Mouse (Mus musculus) liver, adult 2 months (tissue): Measurements from ENCODE around the gene Atp10a. TPM values are rescaled to one million over a fixed set of nuclear protein-coding genes. Genes with fewer than 3 reads are reported as not detected.

ENCODE experiments used
- DNase-seq: peaks from one replicate; pipeline ENCODE4 v3.0.0-alpha.2; 2011; ENCODE audit warnings: low read depth, low spot score; ENCODE audit errors: extremely low read depth
- H3K27ac ChIP-seq: fragments of 200-500 bp; replicated peaks from 2 replicates; pipeline ENCODE4 v1.5.1; 2012; ENCODE audit warnings: low read depth, mild to moderate bottlenecking, control low read depth, inconsistent platforms, low read length; ENCODE audit not compliant: insufficient read depth
- H3K27me3 ChIP-seq: fragments of 200-500 bp; 2 replicates; pipeline ENCODE4 v1.6.1; 2012; ENCODE audit warnings: mild to moderate bottlenecking, moderate library complexity, low read length, inconsistent platforms; ENCODE audit not compliant: control insufficient read depth, insufficient read depth
- H3K36me3 ChIP-seq: fragments of 200-500 bp; 2 replicates; pipeline ENCODE4 v1.6.1; 2012; ENCODE audit warnings: low read length, inconsistent platforms; ENCODE audit not compliant: control insufficient read depth, insufficient read depth
- H3K4me1 ChIP-seq: fragments of 200-500 bp; 2 replicates; pipeline ENCODE4 v1.6.1; 2011; ENCODE audit warnings: low read length; ENCODE audit not compliant: control insufficient read depth, insufficient read depth
- H3K4me3 ChIP-seq: fragments of 200-500 bp; 2 replicates; pipeline ENCODE4 v1.5.1; 2011; ENCODE audit warnings: low read depth, mild to moderate bottlenecking, control low read depth, low read length, moderate library complexity; ENCODE audit not compliant: insufficient read depth
- H3K79me2 ChIP-seq: fragments of 200-500 bp; 2 replicates; pipeline ENCODE4 v1.6.1; 2012; ENCODE audit warnings: inconsistent platforms, mild to moderate bottlenecking, low read length, moderate library complexity; ENCODE audit not compliant: control insufficient read depth, insufficient read depth
- H3K9ac ChIP-seq: fragments of 200-500 bp; 2 replicates; pipeline ENCODE4 v1.6.1; 2012; ENCODE audit warnings: low read depth, mild to moderate bottlenecking, control low read depth, inconsistent platforms, low read length
- CTCF ChIP-seq: fragments of 200-500 bp; IDR thresholded peaks from 2 replicates; pipeline ENCODE4 v1.5.1; 2011; ENCODE audit warnings: low read depth, low read length, control low read depth
- POLR2A ChIP-seq: fragments of 200-500 bp; IDR thresholded peaks from 2 replicates; pipeline ENCODE4 v1.6.1; 2011; ENCODE audit warnings: low read length, control low read depth; ENCODE audit not compliant: insufficient read depth; ENCODE audit errors: extremely low read depth
- WGBS: fragments of 180-500 bp; shearing (Covaris S2); methylation state at CpG from one replicate; pipeline ENCODE4 v1.1.7; 2018; 5-methylcytosine and 5-hydroxymethylcytosine counted together
- polyA plus RNA-seq: library from polyadenylated mRNA; depleted of rRNA; stranded (reverse); fragments of >200 nt; gene quantifications from 2 replicates; pipeline ENCODE4 v1.2.3, GENCODE M21; 2012
- total RNA-seq: library from RNA; depleted of rRNA; stranded (reverse); fragments of >200 nt; gene quantifications from 2 replicates; pipeline ENCODE4 v1.2.3, GENCODE M21; 2014

Atp10a gene
- total and polyA plus RNA-seq, 2 experiments, result 0.35 to 0.46 TPM

DNA sequence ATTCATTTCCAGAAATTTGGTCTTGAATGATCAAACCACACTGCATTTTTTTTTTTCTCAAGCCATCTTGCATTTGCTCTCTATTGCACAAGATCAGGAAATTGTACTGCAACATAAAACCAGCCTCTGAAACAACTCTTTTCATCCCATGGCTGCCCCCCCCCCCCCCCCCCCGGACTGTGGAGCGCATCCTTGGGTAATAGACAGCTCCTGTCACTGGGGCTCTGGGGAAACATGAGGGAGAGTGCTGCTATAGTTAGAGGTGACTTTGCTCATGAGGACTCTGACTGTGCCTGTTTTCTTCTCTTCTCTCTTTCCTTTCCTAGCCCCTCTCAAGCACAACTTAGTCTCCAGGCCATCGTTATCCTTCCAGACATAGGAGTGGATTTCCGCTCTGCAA lies 131.6 kb downstream of the Atp10a start:
- Histone ChIP-seq H3K36me3 (no peaks in the 10 kb centered on the region), H3K27ac (no peak overlapping the region), H3K27me3 (no peaks in the 10 kb centered on the region), H3K9ac (no peak overlapping the region), H3K79me2 (no peaks in the 10 kb centered on the region), H3K4me3 (no peak overlapping the region), H3K4me1 (no peaks in the 10 kb centered on the region)
- no peak for DNase-seq
- TF ChIP-seq POLR2A (no peak), CTCF (no peak)
- 88% methylated on average over 4 of the region's 4 CpGs for WGBS

DNA sequence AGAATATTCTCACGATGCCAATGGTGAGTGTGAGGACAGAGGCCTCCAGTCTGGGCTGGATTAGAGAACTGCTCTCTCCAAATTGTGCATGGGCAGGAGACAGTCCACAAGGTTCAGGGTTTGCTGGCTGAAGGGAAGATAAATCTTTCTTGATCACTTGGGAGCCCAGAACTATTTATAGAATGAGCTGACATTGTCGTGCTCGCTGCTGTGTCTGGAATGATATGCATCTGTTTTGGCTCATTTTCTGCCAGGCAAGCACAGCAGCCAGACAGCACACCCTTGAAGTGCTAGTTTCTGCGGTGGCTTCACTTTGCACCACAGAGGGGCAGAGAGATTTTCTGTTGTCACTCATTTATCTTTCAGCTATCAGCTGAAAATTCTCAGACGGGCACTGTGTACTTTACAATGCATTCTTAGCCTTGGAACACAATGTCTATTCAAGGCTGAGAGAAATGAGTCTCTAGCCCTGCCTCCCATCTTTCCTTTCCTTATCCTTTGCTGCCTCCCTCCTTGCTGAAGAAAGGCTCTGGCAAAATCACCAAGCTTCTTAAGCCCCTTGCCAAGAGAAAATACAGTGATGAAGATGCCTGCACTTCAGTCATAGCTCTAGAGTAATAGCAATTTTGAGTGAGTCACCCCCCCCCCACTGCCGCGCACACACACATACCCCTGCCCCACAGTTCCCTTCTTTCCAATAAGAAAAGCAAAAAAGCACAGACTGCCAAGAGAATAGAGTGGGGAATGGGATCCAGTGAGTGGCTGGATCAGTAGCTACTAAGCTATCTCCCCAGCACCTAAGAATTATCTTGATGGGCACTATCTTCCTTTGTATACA lies 132.7 kb downstream of the Atp10a start:
- Histone ChIP-seq H3K27ac (no peak overlapping the region), H3K27me3 (no peaks in the 10 kb centered on the region), H3K4me1 (no peaks in the 10 kb centered on the region), H3K4me3 (no peak overlapping the region), H3K36me3 (no peaks in the 10 kb centered on the region), H3K9ac (no peak overlapping the region), H3K79me2 (no peaks in the 10 kb centered on the region)
- DNase-seq, result no peak
- TF ChIP-seq POLR2A (no peak), CTCF (no peak)
- 73% methylated on average over 7 of the region's 7 CpGs for WGBS

DNA sequence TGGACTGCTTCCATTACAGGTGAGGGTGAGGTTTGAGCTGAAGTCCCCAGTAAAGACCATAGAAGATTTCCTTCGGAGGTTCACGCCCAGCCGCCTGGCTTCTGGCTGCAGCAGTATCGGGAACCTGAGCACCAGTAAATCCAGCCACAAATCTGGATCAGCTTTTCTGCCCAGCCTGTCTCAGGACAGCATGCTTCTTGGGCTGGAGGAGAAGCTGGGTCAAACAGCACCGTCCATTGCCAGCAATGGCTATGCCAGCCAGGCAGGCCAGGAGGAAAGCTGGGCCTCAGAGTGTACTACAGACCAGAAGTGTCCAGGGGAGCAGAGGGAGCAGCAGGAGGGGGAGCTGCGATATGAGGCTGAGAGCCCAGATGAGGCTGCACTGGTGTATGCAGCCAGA lies 141.3 kb downstream of the Atp10a start:
- Histone ChIP-seq H3K27me3 (no peaks in the 10 kb centered on the region), H3K9ac (no peak overlapping the region), H3K79me2 (no peaks in the 10 kb centered on the region), H3K4me1 (no peaks in the 10 kb centered on the region), H3K27ac (no peak overlapping the region), H3K36me3 (no peaks in the 10 kb centered on the region), H3K4me3 (no peak overlapping the region)
- TF ChIP-seq POLR2A (no peak), CTCF (no peak)
- WGBS, result 94% methylated on average over 6 of the region's 6 CpGs
- no peak for DNase-seq

DNA sequence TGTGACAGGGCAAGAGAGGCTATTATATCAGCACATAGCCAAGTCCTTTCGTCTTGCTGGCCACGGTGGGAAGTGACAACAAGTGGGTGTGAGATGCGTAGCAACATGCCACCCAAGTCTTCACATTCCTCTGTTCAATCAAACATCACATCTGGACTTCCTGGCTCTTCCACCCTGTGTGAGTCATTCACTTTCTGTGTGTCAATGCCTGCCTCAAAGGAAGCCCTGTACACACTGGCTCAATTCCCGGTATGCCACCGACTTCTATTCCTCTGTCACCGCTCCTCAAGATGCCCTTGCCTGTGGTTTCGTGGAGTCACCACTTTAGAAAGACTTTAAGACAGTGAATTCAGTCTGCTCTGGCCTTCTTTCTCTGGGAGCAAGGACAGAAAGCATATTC lies 144.9 kb downstream of the Atp10a start:
- Histone ChIP-seq H3K4me1 (no peaks in the 10 kb centered on the region), H3K79me2 (no peaks in the 10 kb centered on the region), H3K4me3 (no peak overlapping the region), H3K27ac (no peak overlapping the region), H3K9ac (no peak overlapping the region), H3K27me3 (no peaks in the 10 kb centered on the region), H3K36me3 (no peaks in the 10 kb centered on the region)
- 90% methylated on average over 7 of the region's 7 CpGs for WGBS
- TF ChIP-seq POLR2A, result no peak
- no peak for TF ChIP-seq CTCF
- DNase-seq, result no peak

DNA sequence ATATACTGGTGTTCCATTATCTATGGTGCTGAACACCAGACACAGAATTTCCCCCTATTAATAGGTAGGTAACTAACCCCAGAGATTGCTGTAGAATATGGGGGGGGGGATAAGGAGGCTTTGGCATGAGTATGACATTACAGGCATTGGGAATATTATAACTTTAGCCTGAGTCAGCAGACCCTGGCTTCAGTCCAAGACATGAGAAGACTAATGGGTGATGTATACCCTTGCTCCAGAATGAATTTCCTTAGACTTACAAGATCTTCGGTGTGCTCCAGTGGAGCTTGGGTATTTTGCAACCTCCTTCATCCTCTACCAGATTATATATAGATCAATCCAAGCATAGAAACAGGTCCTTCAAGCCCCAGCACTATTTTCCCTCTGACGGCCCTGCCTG lies 145.8 kb downstream of the Atp10a start:
- no peaks in the 10 kb centered on the region for H3K27me3 ChIP-seq
- H3K36me3 ChIP-seq, result no peaks in the 10 kb centered on the region
- WGBS, result 92% methylated on average over 2 of the region's 2 CpGs
- TF ChIP-seq CTCF (no peak), POLR2A (no peak)
- no peaks in the 10 kb centered on the region for H3K79me2 ChIP-seq
- H3K4me3 ChIP-seq, result no peak overlapping the region
- H3K27ac ChIP-seq, result no peak overlapping the region
- H3K4me1 ChIP-seq, result no peaks in the 10 kb centered on the region
- H3K9ac ChIP-seq, result no peak overlapping the region
- DNase-seq, result no peak

DNA sequence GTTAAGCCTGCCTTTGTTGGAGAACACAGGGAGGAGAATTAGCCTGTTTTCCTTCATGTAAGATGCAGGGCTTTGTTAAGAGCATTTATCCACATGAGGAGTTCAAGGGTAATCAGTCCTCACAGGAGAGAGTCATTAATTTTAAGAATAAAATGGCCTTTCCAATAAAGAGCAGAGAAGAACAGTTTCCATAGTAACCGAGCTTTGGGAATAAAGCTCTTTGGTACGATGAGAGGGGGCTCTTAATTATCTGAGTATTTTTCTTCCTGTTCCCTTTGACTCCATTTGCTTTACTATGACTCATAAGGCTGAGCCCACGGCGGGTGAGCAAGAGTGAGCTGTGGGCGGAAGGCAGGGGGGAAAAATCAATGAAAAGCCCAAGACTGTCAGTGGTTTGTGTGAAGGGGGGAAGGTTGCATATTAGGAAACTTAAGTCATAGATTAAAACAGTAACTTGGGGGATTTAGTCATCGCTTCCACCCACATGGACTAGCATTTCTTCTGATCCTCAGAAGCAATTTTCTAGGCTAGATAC lies 166.2 kb downstream of the Atp10a start:
- Histone ChIP-seq H3K36me3 (no peaks in the 10 kb centered on the region), H3K27me3 (no peaks in the 10 kb centered on the region), H3K9ac (no peak overlapping the region), H3K79me2 (no peaks in the 10 kb centered on the region), H3K27ac (no peak overlapping the region), H3K4me3 (no peak overlapping the region), H3K4me1 (no peaks in the 10 kb centered on the region)
- DNase-seq, result no peak
- TF ChIP-seq POLR2A, result no peak
- no peak for TF ChIP-seq CTCF
- 71% methylated on average over 6 of the region's 6 CpGs for WGBS
